Mouse (Mus musculus) induced T-regulatory cell, adult 2 months (primary cell): Measurements from ENCODE around the gene Aoc1.
"Not testable (repeated sequence)": the region's sequence is repeated elsewhere in the genome, so short reads cannot be mapped to it uniquely, and the experiment has no call there.

Experiments used
- DNase-seq: peaks from one replicate; pipeline ENCODE4 v3.0.0-alpha.2; 2012; ENCODE audit warnings: low read depth

Gene Aoc1

DNA sequence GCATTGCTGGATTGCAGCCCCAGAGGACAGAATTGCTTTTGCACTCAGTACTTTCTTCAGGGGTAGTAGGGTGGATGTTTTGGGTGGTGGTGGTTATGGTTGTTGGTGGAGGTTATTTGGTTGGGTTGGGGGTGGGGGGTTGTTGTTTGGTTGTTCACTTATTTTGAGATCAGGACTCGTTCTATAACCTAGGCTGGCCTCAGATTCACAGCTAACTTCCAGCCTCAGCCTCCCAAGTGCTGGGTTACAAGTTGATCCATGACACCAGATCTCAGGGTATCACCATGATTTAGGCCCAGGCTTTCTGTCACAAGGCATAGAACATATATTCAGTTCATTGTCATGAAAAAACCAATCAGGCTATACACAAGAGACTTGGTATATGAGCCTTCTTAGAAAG, 11.8 kb upstream of the Aoc1 start:
- no peak for DNase-seq

DNA sequence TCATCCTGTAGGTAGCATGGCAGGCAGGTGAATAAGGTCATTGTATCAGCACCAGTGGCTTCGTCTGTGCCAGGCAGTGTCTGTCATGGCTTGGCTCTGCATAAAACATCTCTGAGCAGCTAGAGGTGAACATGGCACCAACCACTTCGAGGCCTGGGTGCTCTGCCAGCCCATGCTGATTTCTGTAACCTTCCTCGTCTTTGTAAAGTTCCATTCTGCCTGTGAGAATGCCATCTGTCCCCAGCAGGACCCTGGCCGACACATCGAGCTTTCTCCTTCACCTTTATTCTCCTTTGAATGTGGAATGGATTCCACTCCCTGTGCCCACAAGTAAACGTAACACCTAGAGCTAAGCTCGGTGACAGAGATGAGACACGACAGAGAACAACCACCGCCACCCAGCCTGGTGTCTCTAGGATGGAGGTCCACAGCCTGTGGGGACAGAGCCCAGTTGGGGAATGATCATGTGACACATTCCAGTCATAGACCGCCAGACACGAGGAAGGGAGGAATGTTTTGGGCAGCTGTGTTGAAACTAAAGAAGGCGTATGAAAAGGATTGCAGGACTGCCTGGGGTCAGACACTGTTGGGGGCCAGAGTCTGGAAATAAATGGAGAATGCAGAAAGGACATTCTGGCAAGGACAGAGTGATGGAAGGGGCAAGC, 10.9 kb upstream of the Aoc1 start:
- DNase-seq, result no peak

DNA sequence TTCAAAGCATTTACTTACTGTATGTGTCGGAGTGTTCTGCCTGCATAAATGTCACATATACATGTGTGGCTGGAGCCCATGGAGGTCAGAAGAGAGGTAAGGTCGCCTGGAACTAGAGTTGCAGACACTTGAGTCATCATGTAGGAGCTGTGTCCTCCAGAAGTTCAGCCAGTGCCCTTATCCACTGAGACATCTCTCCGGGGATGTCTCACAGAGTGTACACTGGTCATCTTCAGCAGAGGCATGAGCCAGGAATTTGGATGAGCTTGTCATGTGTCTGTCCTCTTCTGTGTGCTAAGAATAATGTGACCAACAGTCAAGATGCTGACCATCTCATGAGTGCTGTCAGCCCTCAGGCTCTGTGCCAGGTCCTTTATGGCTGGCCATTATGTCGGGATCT, 9.9 kb upstream of the Aoc1 start:
- DNase-seq, result no peak

DNA sequence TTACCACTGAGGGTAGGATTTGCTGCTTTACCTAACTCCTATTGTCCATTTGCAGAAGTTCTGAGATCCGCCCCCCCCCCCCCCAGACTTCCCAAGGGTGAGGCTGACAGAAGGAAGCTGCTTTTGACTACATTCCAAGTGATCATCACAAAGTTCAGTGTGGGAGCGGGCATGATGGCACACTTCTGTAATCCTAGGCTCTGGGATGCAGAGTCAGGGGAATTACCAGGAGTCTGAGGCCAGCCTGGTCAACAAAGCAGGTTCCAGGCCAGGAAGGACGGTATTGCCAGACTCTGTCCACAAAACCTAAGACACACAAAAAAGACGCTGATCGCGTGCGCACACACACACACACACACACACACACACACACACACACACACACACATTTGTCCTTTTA, 9.2 kb upstream of the Aoc1 start:
- no peak for DNase-seq

DNA sequence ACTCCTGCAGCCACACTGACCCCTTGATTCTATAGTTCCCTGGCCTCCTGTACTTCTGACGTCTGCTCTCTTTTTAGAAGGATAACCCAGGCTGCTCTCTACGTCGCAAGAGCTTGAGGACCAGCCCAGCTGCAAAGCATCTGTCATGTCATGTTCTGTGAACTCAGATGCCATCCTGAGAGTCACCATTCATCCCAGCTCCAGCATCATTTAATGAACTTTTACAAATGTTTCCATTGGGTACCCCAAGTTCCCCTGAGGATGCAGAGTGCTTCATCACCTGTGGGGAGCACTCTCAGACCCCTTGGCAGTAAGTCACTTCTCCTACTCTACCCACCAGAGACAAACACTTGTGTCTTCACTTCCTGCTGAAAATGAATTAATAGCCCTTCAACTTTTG, 8.5 kb upstream of the Aoc1 start:
- DNase-seq, result no peak

DNA sequence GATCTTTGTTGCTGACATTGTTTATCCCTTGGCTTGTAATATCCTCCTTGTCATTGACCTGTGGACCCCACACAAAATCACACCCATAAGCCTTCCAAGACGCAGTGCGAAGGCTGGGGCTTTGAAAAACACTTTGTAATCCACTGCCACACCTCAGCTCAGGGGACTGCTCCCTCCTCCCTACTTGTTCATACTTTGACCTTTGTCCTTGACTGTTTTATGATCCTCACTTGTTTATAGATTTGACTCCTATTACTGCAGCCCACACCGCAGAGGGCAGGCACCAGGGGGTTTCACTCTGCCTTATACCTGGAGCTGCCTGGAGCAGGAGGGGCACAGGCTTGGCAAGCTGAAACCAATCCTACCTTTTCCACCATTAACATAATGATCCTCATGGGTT, 8.0 kb upstream of the Aoc1 start:
- DNase-seq, result no peak

DNA sequence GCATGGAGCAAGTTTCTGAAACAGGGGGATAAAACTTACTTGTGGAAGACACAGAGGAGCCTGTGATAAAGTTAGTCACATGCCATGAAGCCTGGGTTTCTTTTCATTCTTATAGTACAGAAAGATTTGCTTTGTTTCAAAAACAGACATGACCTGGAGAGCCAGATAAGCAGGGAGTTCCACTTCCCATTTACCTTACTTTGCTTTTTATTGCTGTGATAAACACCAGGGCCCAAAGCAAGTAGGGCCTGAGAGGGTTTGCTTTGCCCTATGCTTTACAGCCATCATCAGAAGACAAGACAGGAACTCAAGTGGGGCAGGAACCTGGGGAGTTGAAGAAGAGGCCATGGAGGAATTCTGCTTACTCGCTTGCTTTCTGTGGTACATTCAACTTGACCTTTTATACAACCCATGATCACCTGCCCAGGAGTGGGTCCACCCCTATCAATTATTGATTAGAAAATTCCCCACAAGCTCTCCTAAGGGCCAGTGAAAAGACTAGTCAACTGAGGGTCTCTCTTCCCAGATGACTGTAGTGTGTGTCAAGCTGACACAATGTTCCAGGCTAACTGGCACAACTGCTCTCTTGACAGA, 7.4 kb upstream of the Aoc1 start:
- DNase-seq, result no peak

DNA sequence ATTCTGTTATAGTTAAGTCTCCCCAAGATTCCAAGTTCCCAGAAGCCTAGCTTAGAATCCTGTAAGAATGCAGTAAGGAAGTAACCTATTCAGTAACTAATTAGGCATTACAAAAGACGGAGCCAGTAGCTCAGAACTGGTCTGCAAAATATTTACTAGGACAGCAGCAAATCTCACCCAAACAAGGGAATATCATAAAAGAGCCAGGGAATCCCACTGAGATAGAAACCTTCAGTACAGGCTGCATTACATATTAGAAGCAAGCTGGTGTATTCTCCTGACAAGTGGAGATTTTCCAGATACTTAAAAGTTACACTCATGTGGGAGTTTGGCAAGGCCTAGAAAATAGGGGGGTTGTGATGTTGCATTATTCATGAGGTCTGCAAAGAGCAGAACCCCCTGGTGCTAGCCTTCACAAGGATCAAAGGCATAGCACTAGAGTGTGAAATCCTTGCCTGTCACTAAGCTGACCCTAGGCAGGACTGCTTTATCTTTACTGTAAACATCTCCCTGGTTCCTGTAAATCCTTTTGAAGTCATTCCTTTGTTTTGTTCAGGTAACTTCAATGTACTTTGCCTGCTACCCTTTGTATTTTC, 6.2 kb upstream of the Aoc1 start:
- DNase-seq, result not testable (repeated sequence)

DNA sequence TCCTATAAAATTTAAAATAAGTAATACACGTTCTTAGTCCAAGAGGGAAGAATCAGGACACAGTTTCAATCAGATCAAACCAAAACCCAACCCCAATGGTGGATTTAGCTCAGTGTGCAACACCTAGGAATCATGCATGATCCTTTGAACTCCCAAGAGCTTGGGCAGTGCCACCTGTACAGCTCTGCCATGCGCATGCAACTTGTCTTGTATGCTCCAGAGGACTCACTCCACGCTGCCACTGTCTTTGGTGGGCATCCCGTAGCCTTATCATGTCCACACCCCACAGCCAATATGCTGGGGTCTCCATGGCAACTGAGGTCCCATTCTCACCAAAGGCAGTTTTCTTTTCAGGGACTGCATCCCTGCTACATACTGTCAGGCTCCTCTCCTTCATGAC, 5.5 kb upstream of the Aoc1 start:
- DNase-seq, result no peak

DNA sequence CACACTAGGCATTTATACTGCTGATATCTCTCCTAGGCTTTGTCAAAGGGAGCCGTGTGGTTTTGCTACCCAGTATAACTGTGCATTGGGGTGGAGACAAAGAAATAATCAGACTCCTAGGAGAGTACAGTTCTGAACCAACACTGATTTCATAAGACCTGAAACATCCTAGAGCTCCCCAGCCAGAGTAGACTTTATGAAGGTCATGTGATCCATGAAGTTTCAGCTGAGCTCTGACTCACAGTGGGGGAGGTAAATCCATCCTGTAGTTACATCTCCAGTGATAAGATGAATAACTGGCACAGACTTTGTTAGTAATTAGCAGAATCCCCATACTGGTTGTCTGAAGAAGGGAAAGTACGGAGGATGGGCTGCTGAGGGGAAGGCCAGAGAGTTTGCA, 2.9 kb upstream of the Aoc1 start:
- no peak for DNase-seq

DNA sequence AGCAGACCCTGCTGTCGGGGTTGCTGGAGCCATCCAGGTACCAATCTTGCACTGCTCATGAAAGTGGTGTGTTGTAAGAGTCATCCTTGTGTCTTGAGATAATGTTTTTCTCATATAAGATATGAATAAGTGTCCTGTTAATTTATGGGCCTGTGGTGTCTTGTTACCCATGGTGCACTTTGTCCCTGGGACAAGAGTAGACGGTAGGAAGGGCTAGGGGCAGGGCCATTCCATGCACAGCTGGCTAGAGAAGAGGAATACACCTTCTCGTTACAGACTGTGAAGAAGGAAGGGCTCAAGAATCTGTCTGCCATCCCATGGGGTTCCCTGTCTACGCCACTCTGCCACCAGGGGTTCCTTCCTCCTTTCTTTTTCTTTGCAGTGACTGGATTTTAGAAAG, 1.9 kb downstream of the Aoc1 start:
- DNase-seq, result no peak

DNA sequence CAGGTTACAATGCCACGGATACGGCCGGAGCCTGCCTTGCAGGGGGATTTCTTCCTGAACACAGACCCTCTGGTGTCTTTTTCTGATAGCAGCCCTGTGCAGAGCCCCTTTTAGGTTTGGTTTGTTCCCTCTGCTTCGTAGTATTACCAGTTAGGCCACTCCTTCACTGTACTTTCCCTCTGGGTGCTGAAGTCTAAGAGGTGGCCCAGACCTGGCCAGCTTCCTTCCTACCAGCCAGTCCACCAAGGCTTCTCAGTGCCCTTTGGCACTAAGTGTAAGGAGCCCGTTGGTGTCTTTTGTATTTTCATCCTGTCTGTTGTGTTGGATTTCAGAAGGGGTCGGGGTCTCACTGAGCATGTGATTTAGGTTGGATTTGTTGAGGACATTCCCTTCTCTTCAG, 2.8 kb downstream of the Aoc1 start:
- DNase-seq, result no peak

DNA sequence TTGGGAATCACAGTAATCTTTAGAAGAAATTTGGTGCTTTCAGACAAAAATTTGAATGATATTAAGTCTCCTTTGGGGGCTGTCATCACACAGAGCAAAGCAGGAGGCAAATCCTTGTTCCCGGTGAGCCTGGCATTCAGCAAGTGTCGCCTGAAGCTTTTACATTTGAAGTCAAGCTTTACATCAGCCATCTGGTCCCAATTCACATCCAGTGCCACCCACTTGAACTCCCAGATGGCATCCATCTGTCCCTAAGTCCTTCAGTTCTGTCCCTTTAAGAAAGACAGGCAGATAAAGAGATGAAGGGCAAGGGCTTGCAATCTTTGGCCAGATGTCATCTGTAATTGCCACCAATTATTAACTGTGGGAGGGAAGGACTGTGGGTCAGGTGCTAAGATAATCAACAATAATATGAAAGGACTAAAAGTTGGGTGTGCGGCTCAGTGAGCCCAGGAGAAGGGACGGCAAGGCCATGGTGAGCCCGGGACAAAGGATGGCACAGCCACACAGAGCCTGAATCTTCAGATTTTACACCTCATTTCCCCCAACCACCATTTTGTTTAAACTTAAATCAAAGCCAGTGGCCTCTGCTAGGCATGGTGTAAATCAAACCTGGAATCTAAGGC, 3.9 kb downstream of the Aoc1 start:
- DNase-seq, result no peak

DNA sequence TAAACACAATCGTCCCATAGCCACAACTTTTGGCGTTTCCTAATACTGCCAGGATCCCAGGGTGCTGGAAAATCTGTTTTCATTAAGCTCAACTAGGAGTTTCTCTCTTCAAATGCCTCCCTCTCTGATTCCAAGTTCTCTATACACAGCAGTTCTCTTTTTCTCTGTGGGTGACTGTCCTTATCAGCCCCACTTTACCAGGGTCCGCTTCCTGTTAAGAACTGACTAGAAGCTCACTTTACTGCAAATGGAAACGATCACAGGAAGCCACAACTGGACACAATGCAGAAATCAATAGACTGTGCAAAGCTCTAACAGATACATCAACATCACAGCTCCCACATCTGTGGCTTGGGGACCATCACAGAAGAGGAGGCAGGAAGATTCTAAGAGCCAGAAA, 21.5 kb downstream of the Aoc1 start:
- no peak for DNase-seq

DNA sequence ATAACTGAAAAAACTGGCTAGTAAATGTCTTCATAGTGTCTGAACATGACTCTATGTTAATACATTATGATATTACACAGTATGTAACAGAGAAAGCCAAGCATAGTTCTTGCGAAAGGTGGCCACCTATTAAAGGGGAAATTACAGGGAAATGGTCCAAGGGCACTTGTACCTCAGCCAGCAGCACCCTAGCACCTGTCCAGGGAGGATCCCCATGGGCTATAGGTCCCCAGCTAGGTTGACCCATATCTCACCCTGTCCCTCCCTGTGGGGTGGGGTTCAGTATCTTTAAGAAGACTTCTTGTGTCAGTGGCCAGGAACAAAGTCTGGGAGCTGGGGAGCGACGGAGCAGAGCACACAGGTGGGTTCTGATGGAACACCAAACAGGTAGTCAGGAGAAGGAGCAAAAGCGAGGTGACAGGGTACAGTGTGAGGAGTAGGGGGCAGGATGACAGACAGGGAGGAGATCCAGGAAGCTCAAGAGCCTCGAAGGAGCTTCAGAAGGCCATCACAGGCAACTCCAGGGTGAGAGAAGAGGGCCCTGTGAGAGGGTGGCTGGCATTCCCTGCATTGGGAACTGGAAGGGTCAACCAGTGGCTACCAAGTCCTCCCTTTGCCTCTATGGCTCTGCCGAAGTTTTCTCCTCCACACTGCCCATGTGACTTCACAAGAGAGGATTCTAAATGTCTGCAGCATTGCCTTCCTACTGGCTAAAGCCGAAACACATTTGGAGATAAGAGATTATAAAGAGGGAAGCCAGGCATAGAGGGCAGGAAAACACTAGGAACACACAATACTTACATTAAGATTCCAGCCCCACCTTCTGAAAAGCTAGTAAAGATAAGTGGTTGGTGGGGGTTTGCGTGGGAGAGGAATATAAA, 22.5 kb downstream of the Aoc1 start:
- DNase-seq, result no peak

DNA sequence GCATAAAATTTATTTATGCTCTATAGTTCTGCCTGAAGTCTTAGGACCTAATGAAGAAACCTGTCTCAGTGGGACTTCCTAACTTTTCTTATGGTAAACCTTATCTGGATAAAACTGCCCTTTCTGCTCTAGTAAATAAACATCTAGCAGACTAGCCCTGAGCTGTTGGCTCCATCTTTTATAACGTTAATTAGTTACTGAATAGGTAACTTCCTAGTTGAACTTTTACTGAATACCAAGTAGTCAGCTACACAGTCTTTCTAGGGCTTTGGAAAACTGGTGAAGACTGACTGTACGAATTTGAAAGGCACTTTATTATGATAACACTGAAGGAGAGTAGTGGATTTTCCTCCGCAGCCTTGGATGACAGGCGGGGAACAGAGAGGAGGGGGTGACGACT, 23.2 kb downstream of the Aoc1 start:
- no peak for DNase-seq

DNA sequence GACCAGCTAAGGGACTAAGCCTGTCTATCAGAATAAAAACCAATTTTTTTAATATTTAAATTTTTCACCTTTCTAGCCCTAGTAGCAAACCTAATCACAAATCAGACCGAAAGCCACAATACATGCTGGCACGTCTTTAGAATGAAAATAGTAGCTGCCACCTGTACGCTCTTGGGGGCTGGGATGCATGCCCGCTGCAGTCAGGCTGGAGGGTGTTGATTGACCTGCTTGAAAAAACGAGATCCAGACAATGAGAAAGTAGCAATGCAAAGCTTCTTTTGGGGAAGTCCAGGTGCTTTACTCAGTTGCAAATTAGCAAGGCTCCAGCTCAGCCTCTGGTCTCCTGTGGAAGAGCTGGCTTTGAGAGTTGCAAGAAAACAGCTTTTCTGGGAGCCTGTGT, 24.3 kb downstream of the Aoc1 start:
- no peak for DNase-seq

DNA sequence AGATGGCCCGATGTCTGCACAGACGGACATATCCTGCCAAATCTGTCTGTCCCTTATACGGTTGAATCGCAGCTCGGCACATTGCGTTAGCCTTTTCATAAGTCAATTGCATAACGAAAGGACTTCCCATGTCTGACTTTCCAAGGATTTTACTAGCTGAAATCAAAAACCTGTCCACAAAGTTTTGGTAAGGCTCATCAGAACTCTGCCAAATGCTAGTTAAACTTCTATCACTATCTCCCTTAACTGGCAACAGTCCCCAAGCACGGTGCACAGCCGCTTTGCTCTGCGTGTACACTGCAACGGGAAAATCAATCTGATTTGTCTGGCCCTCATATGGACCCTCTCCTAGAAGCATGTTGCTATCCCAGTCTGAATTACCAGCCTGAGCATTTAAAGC, 28.6 kb downstream of the Aoc1 start:
- DNase-seq, result not testable (repeated sequence)

DNA sequence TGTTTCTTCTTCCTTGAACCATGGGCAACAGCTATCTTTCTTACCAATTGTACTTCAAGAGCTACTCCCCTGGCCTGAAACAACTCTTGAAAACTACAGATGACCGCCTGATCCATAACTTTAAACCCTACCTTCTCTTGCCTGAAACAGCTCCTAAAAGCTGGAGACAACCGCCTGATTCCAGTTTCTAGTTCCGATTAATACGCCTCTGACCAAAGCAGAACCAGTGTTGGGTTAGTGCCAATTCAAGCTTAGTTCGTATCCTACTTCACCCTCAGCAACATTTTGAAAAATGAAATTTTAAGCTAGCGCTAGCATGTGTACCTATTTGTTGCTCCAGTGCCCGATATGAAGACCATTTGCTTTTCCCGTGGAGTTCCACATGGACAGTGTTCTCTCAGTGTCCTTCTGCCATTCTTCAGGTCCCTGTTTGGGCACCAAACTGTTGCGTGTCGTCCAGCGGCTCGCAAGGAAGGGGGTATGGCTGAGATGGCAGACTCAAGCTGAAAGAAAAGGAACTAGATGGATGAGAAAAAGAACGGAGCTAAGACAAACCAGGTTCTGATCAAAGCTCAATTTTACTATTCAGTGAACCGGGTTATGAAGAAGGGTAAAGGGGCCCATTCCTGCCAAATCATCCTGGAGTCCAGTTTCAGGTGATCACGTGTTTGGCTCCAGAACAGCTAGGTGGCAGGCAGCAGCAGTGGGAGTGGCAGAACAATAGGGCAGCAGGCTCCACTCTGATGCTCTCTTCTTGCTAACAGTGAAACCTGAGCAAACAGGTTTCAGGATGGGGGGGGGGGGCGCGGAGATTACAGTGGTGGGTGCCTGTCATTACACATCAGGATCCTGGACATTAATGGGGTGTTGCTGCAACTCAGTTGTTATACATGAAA, 30.1 kb downstream of the Aoc1 start:
- DNase-seq, result no peak

DNA sequence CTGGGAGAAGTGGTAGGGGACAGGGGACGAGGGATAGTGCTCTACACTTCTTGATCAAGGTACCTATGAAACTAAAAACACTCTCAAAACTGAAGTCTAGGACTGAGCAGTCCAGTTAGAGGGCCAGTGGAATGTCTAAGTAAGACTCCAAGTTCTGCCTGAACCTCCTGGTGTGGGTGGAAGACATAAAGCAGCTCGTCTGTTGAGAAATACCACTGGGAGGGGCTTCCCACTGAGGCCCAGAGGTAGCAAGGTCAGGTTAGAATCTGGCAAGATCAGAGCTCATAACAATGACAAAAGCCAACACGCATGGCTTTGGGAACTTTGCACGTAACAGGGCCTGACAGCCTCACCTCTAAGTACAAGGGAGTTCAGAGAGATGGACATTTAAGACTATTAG, 30.7 kb downstream of the Aoc1 start:
- DNase-seq, result no peak

DNA sequence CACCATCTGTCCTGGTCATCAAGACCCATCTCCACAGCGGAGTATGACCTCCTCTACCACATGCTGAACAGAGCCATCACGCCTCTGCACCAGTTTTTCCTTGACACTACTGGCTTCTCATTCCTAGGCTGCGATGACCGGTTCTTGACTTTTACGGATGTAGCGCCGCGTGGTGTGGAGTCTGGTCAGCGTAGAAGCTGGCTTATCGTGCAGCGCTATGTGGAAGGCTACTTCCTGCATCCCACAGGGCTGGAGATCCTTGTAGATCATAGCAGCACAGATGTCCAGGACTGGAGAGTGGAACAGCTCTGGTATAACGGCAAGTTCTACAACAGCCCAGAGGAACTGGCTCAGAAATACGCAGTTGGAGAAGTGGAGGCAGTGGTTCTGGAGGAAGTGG, 32.9 kb downstream of the Aoc1 start:
- DNase-seq, result no peak

DNA sequence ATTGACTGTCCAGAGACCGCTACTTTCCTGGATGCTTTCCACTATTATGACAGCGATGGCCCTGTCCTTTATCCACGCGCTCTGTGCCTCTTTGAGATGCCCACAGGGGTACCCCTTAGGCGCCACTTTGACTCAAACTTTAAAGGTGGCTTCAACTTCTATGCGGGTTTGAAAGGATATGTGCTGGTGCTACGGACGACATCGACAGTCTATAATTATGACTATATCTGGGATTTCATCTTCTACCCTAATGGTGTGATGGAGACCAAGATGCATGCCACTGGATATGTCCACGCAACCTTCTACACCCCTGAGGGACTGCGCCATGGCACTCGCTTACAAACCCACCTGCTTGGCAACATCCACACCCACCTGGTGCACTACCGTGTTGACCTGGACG, 33.7 kb downstream of the Aoc1 start:
- DNase-seq, result no peak
